Mouse (Mus musculus): ENCODE results near the gene Ssbp4.

The Ssbp4 gene

DNA sequence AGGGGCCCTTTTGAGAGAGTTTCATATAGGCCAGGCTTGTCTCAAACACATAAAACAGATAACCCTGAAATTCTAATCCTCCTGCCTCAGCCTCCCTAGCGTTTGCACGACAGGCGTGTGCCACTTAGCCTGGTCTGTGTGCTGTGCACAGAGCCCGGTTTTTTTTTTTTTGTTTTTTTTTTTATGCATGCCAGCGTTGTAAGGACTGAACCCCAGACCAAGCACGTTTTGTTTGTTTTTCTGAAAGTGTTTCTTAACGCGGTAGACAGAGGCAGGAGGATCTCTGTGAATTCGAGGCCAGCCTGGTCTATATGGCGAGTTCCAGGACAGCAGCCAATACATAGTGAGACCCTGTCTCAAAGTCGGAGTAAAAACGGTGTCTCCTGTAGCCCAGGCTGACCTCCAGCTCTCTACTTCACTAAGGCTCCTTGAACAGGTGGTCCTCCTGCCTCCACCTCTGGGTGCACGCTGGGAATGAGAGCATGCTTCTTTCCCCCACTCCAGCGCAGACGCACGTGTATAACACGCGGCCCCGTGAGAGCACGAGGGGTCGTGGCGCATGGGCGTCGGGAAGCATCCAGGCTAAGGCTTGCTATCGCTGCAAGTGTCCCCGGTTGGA, at the start of gene Ssbp4:
TSS of gene Ssbp4 (minus strand) at position 124 of the 619 bp plus-strand sequence.
- DNase-seq = peak; percentile 58

DNA sequence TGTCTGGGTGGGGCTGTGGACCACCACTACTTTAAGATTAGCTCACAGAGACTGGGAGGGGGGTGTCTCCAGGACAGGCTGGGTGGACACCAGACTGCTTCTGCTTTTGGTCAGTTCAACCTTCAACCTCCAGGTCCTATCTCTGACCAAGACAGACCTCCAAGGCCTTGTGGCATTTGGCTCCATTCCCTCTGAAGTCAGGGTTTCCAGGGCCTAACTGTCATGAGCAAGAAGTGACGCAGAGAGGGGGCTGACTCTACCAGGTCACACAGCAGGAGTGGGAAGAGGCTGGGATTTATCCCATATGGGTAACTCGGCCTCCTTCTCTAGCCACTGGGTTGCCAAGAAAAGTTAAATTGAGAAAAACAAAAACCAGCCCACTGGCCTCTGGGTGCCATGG, 49.1 kb upstream of the Ssbp4 start:
- no peak for DNase-seq

DNA sequence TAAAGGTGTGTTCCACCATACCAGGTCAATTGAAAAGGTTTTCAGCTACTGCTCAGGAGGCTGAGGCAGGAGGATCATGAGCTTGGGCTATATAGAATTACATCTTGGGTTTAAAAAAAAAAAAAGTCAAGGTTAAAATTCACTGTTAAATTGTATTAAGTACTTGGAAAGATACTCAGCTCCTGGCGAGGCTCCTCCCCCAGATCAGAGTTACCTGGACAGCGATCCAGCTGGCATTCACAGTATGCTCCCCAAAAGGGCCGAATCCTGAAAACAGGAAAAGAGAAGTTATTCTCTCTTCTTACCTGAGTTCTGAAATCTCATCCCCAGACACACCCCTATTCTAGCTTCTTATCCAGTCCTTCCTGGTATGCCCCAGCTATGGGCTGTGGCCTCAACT, 48.5 kb upstream of the Ssbp4 start:
- no peak for DNase-seq

DNA sequence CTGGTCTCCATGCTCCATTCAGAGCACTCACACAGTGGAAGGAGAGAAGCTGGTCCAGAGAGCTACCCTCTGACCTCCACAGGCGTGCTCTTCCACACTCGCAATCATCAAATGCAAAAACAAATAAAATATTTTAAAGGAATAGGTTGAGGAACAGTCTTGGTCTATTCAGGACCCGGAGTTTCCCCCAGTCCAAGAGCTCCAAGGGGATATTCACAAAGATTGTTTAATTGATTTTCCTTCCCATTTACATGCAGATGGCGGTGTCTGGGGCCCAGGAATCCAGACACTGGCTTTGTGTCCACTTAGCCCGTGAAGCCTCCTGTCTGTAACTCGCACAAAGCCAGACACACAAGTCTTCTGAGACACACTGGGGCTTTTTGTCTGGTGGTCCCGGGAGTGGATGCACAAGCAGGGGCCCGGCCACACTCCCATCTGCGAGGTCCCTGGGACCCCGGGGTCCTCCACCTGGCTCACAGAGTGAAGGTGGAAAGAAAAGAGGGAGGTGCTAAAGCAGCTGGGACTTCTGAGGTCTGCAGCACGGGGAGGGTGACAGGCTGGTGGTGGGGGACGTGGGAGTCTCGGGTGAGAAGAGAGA, 47.6 kb upstream of the Ssbp4 start:
- DNase-seq = no peak

DNA sequence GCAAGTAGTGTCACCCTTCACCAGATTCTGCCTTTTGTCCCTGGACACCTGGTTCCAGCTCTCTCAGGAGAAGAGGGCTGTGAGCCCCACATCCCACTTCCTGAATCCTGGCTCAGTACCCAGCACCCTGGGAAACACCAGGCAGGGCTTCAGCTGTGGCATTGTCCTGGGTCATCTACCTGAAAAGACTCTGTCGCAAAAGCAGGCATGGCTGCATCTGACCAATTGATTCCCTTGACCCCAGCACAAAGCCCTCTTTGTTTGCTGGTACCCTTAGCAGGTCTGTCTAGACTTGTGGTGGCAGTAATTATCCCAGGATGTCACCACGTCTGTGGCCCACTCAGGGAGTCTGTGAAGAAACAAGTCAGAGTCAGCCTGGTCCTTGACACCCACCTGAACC, 46.8 kb upstream of the Ssbp4 start:
- DNase-seq = no peak

DNA sequence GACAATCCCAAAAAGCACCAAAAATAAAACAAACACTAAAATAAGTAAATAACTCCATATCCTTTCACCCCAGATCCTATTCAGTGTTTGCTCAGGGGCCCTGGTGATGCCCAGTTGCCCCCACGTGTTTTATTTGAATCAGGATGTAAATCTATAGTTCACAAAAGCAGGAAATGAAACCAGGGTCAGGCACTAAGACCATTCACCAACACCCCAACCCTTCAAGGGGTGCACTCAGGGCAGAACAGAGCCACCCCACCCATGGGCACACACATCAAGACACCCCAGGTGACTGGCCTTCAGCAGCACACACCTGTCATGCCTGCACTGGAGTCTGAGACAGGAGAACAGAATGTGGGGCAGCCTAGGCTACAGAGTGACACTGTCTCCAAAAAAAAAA, 45.4 kb upstream of the Ssbp4 start:
- DNase-seq = no peak

DNA sequence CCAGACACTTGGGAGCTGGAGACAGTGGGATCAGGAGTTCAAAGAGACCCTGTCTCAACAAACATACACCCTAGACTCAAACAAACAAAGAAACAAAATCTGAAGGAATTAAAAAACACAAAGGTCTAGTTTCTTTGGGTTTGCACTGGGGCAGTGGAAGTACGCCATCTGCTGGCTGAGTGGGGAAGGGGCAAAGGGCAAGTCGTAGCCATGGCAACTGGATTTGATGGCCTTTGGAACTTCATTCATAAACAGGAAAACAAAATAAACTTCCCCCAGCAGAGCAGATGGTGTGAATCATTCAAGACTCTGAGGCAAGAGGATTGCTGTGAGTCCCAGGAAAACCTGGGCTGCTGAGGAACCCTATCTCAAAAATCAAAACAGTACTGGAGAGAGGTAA, 44.6 kb upstream of the Ssbp4 start:
- no peak for DNase-seq

DNA sequence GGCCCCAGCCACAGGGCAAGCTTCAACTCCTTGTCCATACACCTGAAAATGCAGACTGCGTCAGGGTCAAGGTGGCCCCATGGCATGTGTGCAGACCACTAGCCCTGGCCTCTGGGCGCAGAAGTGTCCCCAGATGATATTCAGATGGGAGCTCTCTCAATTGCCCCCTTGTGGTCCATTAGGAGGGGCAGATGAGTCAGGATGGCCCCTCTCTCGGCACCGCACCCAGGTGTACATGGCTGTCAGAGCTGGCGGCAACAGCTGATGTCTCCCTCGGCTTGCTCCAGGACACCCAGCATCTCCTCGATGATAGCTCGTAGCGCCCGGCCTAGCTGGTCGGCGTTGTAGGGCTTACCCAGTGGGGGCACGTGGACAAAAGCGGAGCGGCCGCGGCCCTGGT, 41.7 kb upstream of the Ssbp4 start:
- DNase-seq = no peak

DNA sequence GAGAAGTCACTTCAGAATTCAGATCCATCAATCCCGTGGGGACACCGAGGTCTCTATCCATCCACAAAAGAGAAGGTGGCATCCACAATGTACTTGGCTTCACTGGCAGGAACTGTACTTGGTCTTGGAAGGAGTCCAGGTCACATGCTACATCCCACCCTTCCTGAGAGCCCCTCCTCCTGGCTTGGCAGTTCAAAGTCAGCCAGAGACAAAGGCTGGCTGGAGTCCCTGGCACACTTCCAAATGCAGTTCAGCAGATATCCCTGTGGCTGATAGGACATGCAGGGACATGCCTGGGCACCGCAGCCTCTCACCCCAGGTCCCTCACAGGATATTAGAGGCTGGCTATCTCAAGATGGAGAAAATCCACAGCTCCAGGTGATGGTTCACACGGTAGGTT, 40.7 kb upstream of the Ssbp4 start:
- DNase-seq = peak; percentile 57

DNA sequence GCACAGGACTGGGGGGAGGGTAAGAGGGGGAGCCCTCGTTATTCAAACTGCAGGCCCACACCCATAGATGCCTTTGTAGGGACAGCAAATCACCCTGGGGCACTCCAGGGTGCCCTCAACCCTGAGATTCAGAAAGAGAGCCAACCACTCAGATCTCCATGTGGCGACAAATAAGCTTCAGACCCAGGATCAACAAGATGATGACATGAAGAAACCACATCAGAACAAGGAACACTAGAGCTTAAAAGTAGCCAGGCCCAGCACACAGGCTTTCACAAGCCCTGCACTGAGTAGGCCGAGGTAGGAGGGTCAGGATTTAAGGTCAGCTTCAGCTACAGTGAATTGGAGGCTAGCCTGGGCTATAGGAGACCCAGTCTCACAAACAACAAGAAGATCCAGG, 40.2 kb upstream of the Ssbp4 start:
- DNase-seq = no peak

DNA sequence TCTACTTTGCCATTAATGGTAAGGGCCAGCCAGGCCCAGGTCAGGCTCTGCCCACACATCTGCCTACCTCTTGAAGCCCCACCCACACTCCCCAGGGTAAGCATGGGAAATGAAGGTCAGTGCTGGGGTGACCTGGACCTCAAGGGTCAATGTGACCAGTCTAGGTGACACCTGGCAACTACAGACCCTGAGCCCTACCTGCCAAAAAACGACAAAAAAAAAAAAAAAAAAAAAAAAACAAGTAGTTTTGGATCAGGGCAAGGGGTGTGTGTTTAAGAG, 39.4 kb upstream of the Ssbp4 start:
- no peak for DNase-seq

DNA sequence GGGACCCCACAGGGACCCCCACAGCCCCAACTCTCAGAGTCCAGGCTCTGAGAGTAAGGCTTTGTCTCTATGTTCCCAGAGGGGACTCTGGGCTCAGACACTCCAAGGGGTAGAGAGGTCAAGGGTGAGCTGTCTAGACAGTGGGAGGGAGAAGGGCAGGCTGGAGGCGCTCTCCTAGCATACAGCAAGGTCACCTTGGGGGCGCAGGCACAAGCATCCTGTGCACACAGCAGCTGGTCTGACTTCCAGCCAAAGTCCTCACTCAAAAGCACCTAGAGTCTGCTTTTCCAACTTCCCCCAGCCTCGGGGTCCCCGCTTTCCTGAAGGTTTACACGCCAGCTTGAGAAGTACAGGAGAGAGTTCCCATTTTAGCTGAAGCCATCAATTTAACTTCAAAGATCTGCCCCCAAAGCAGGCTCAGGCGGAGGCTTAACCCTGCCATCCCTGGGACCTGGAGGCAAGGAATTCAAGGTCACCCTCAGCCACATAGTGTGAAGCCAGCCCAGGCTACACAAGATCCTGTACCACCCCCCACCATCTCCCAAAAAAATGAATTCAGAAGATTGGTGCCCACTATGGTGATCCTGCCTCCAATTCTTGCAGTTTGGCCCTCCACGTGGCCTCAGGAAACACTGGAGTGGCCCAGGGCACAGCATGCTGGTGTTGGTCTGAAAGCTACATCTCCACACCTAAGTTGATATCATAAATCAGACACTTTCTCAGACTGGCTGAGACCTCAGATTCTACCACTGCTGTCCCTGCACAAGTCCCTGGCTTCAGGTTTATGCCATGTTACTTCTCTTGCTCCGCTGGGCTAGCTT, 38.9 kb upstream of the Ssbp4 start:
- no peak for DNase-seq

DNA sequence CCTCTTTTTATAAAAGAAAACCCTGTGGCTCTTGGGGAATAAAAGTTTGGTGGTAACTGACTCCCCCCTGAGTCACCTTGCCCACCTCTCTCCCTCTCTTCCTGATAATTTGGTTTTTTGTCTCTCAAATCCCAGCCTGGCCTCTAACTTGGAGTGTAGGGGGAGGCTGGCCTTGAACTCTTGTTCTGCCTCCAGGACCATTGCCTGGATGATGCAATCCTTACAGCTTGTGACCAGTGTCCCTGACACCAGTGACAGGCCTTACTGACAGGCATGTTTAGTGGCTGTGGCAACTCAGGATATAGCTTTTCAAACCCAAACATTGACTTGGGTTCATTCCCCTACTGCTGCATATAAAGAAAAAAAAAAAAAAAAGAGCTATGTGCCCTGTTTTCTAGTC, 38.1 kb upstream of the Ssbp4 start:
- DNase-seq = no peak

DNA sequence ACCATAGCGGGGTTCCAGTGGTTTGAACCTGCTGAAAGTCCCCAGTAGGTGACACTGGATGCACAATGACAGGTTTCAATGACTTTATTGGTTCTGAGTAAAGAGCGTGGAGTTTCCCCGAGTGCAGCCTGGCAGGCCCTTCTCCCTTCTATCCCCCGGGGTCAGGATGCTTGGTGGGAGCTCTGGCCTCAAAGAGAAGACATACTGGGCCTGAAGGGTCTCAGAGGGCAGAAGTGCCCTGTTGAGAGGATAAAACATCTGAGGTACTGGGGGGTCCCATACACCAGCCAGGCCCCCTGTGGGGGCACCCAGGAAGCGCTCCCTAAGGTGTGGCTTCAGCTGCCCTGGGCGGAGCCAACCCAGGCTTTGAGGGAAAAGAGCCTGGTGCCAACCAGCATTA, 37.7 kb upstream of the Ssbp4 start:
- DNase-seq = no peak

DNA sequence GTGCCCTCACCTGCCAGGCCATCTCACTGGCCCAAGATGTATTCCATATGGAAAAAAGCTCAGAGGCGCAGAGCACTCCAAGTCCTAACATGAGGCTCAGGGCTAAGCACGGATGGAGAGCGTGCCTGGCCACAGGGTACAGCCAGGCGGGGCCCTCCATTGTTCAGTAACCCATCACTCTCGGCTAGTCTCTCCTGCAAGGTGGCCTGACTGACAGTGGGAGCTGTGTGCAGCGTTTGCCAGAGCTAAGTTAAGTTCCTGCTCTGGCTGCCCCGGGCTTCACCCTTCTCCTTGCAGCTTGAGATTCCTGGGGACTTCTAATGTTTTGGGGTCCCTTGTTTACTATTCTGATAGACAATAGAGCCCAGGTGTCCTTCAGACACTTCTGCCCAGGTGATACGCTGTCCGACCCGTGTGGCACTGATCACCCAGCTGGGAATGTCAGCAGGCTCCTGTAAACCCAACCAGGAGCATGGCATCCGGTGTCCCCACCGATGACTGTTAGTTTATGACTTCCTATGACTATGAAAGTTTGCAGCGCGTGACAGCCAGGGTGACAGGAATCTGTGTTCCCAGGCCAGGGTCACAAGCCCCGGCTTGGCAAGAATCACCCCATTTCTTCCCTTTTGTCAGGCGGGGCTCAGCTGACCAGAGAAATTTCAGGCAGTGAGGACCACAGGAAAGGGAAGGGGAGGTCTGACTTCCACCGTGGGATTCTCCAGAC, 37.0 kb upstream of the Ssbp4 start:
- no peak for DNase-seq

DNA sequence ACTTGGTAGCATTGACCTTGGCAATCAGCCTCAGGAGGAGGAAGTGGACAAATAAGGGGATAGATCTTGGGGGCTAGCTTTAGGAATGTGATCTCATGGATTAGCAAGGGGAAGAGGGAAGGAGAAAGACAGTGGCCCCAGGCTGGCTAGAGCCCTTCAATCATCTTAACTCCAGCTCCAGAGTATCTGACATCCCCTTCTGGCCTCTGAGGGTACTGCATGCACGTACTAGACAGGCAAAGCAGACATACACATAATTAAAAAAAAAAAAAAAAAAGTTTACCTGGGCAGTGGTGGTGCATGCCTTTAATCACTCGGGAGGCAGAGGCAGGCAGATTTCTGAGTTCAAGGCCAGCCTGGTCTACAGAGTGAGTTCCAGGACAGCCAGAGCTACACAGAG, 35.4 kb upstream of the Ssbp4 start:
- DNase-seq = no peak

DNA sequence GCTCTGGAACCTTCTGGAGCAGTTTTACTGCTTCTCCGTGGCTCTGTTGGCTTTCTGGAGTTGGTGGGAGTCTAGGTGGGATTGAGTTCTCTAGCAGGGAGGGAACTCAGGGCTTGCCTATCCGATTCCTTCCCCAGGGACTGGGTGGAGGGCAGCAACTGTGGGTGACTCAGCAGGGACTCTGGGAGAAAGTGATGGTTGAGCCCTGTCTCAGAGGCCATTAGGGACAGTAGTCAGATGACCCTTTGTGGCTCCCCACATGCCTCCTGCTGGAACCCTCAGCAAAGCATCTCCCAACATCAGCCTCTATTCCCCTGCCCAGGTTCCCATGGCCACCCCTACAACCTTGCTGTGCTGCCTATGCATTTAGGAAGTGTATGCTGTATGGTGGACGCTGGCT, 34.3 kb upstream of the Ssbp4 start:
- DNase-seq = no peak

DNA sequence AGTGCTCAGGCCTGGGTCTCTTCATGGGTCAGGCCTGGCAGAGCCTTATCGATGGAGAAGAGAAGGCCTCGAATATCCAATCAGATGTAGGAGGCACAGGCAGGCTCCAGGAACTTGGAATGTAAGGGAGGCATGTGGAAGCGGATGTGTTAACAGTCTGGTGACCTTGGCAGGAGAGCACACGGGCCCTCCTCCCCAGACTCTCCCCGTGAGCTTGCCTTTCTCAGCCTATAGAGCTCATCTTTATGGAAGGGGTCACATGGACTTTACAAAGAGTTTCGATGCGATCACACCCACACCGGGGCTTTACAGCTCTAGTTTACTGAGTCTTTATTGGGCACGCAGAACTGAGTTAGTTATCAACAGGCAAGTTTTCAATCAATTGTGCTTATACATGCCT, 30.1 kb upstream of the Ssbp4 start:
- no peak for DNase-seq

DNA sequence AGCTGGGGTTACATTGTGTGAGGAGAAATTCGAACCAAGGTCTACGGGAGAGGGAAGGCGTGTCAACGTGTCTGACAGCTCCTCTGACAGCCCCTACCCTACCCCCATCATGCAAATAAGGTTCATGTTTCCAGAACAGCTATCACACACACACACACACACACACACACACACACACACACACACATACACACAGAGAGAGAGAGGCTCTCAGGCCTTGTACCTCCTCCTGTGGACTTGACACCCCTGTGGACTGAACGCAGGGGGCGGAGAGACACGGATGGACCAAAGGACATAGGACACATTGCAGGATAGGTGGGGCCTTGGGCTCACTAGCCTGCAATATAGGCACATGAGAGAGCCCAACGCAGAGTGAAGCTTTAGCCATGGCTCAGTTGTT, 28.2 kb upstream of the Ssbp4 start:
- no peak for DNase-seq

DNA sequence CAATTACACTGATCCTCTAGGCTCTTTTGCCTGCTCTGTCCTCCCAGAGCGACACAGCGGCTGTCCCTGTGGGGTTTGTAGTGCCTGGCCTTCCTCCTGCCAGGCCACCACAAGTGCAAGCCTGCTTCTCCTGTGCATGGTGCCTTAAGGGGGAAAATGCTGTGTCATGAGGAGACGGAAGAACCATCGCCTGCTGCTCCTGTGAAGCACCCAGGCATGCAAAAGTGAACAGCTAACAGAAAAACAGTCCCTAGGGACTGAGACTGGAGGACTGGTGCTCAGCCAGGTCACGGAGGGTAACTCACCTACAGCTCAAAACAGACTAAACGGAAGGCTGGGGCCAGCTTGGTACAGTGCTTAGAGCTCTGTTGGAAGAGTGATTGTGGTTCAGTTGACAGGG, 26.9 kb upstream of the Ssbp4 start:
- DNase-seq = no peak

DNA sequence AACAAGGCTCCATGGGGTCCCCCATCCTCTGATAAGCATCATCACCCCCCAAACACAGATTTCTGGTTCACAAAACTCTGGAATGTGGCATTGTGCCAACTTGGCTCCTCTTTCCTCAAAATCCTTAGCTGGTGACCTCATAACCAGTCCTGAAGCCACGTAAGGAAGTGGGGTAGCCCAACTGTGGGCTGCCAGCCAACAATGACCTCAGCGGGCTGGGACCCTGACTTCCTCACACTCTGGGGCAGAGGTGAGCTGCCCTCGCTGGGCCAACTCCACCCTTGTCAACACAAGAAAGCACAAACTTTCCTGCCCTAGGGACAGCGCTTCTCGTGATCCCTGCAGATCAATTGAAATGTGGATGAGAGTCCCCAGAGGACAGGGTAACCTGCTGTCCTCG, 25.4 kb upstream of the Ssbp4 start:
- no peak for DNase-seq

DNA sequence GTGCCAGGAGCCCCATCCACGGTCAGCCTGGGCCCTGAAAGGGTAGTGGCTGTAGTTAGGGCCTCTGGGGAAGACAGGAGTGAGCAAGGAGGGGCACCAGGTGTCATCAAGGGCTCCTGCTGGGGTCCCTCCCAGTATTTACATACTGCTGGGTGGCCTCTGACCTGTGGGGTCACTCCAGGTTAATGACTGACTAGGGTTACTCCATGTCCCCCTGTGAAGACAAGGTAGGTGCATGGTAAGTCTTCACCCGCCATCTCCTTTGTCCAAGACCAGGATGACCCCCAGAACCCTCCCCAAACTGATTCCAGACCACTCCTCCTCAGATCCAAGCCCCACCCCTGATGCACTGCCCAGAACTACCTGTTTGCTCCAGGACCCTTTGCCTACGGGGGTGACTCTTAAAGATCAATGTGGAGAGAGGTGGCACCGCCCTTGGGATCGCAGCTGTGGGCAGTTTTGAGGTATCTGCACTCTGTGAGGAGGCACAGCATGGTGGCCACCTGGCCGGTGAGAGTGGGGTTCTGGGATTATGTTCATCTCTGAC, 23.7 kb upstream of the Ssbp4 start, which contains the start of gene Gdf15:
TSS of gene Gdf15 (minus strand) at position 111 of the 547 bp plus-strand sequence.
- DNase-seq = no peak

DNA sequence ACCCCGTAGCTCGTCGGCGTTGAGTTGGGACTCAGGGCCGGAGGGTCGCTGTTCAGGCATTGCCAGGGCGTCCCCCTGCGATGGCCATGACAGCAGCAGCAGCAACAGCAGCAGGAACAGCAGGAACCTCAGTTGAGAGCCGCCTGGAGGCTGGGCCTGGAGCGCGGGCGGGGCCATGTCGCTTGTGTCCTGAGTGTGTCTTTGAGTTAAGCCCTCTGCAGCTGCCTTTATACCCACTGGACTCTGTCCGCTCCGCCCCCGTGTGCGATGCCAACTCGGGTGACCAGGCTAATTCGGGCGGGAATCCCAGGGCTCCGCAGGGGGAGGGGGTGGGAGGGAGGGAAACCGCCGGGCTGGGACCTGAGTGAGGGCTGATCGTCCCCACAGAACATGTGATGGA, 22.8 kb upstream of the Ssbp4 start:
- peak; percentile 49 for DNase-seq
